Mouse (Mus musculus) forebrain, embryonic 13.5 days (tissue): ENCODE results near the gene Sgms2. TPM values are rescaled to one million over a fixed set of nuclear protein-coding genes. Genes with fewer than 3 reads are reported as not detected.

Experiments used
- polyA plus RNA-seq: library from polyadenylated mRNA; unstranded; fragments of >200 nt; fragmentation: Nextera tagmentation; extraction: Ambion mirVana; gene quantifications from 2 replicates; pipeline ENCODE4 v1.2.1, GENCODE M21; 2015

Sgms2 gene
- polyA plus RNA-seq, 1 experiment from 2014 or later, result 0.53 TPM

Other genes starting within 250 kb of the Sgms2 start
- 37.2 and 40.9 TPM in 2 replicates for gene Hadh, start 219.3 kb downstream of the Sgms2 start, polyA plus RNA-seq
- gene Cyp2u1, start 188.2 kb downstream of the Sgms2 start, polyA plus RNA-seq, result 3.4 and 4.7 TPM in 2 replicates
- 103 and 106 TPM in 2 replicates for gene Papss1, start 73.4 kb upstream of the Sgms2 start, polyA plus RNA-seq